Mouse (Mus musculus) bone marrow macrophage, adult 2 months (primary cell): ENCODE results near the gene Lsm7.

ENCODE experiments used
- CTCF ChIP-seq: IDR thresholded peaks from 2 replicates; pipeline ENCODE4 v1.5.1; 2012; ENCODE audit warnings: low read depth, mild to moderate bottlenecking, low read length, moderate library complexity
- POLR2A ChIP-seq: IDR thresholded peaks from 2 replicates; pipeline ENCODE4 v1.6.1; 2012; ENCODE audit warnings: mild to moderate bottlenecking, low read depth, low read length, borderline replicate concordance

- no peak for TF ChIP-seq CTCF
- TF ChIP-seq POLR2A = no peak
Measured at GRCm38 (mm10) chr10:80900318-80901247, 45.6 kb upstream of the Lsm7 start, which contains the start of gene Timm13.
